Mouse (Mus musculus) heart, postnatal 36 days (tissue): Measurements from ENCODE around the gene Mast4. TPM values are rescaled to one million over a fixed set of nuclear protein-coding genes. Genes with fewer than 3 reads are reported as not detected.

ENCODE experiments used
- DNase-seq, 2 experiments: peaks; one replicate each; pipeline ENCODE4 v3.0.0; 2021 to 2022
- intact Hi-C: fragments of 180-260 bp; cut with DNase I; formaldehyde crosslinking; loops from one replicate; pipeline ENCODE4 v1.15.1; 2025
- total RNA-seq, 2 experiments: library from RNA; stranded (reverse); gene quantifications; 2 replicates each; pipeline ENCODE4 v1.2.3; 2021

The Mast4 gene
- total RNA-seq, 2 experiments from 2014 or later, result 26.8 to 29.3 TPM

- intact Hi-C loops, result no loop called here
- DNase-seq, result peak in 1 of 2 experiments; percentile 28
Observed at GRCm38 (mm10) chr13:103082891-103083290, 251.4 kb downstream of the Mast4 start.

GRCm38 (mm10) chr13:103079806-103080205 is 254.5 kb downstream of the Mast4 start:
- intact Hi-C loops, result loop anchor here (2.0 kb wide), 1 partner anchor 17 kb away; no protein-coding TSS in a partner anchor
- DNase-seq, result no peak

- intact Hi-C loops, result no loop called here
- DNase-seq, result no peak
Observed at GRCm38 (mm10) chr13:103078815-103079214, 255.5 kb downstream of the Mast4 start.

- intact Hi-C loops, result no loop called here
- DNase-seq, result no peak
Observed at GRCm38 (mm10) chr13:103073461-103073860, 260.8 kb downstream of the Mast4 start.

- no peak for DNase-seq
- intact Hi-C loops, result no loop called here
Observed at GRCm38 (mm10) chr13:103071783-103072182, 262.5 kb downstream of the Mast4 start.

GRCm38 (mm10) chr13:103067581-103068166 is 266.6 kb downstream of the Mast4 start:
- intact Hi-C loops, result no loop called here
- no peak for DNase-seq

- intact Hi-C loops, result no loop called here
- DNase-seq, result no peak
Observed at GRCm38 (mm10) chr13:103065437-103065836, 268.9 kb downstream of the Mast4 start.

GRCm38 (mm10) chr13:103061680-103062079 is 272.6 kb downstream of the Mast4 start:
- intact Hi-C loops, result loop anchor here (2.0 kb wide), 1 partner anchor 19 kb away; no protein-coding TSS in a partner anchor
- DNase-seq, result no peak

- intact Hi-C loops, result no loop called here
- DNase-seq, result no peak
Observed at GRCm38 (mm10) chr13:103059995-103060652, 274.2 kb downstream of the Mast4 start.

GRCm38 (mm10) chr13:103056451-103056850 is 277.8 kb downstream of the Mast4 start:
- intact Hi-C loops, result no loop called here
- DNase-seq, result no peak

- DNase-seq, result no peak
- intact Hi-C loops, result no loop called here
Observed at GRCm38 (mm10) chr13:103052661-103053060, 281.6 kb downstream of the Mast4 start.

GRCm38 (mm10) chr13:103048954-103049353 is 285.3 kb downstream of the Mast4 start:
- intact Hi-C loops, result no loop called here
- DNase-seq, result no peak

- intact Hi-C loops, result no loop called here
- no peak for DNase-seq
Observed at GRCm38 (mm10) chr13:103043692-103044091, 290.6 kb downstream of the Mast4 start.

- intact Hi-C loops, result no loop called here
- DNase-seq, result no peak
Observed at GRCm38 (mm10) chr13:103043011-103043410, 291.3 kb downstream of the Mast4 start.

GRCm38 (mm10) chr13:103037466-103037865 is 296.8 kb downstream of the Mast4 start:
- no peak for DNase-seq
- intact Hi-C loops, result no loop called here

- no peak for DNase-seq
- intact Hi-C loops, result no loop called here
Observed at GRCm38 (mm10) chr13:103029377-103029776, 304.9 kb downstream of the Mast4 start.

- intact Hi-C loops, result no loop called here
Observed at GRCm38 (mm10) chr13:103027456-103028078, 306.7 kb downstream of the Mast4 start.

GRCm38 (mm10) chr13:103025461-103025860 is 308.8 kb downstream of the Mast4 start:
- intact Hi-C loops, result no loop called here

More at GRCm38 (mm10) chr13:103027456-103028078, 306.7 kb downstream of the Mast4 start:
- no peak for DNase-seq

GRCm38 (mm10) chr13:103018481-103018880 is 315.8 kb downstream of the Mast4 start:
- intact Hi-C loops, result no loop called here
- DNase-seq, result no peak

More at GRCm38 (mm10) chr13:103025461-103025860, 308.8 kb downstream of the Mast4 start:
- no peak for DNase-seq

GRCm38 (mm10) chr13:103017661-103018060 is 316.6 kb downstream of the Mast4 start:
- DNase-seq, result no peak
- intact Hi-C loops, result no loop called here

GRCm38 (mm10) chr13:103015131-103015750 is 319.1 kb downstream of the Mast4 start:
- no peak for DNase-seq
- intact Hi-C loops, result no loop called here
